Mouse (Mus musculus) heart, embryonic 14.5 days (tissue): Measurements from ENCODE around the gene Stim2. TPM values are rescaled to one million over a fixed set of nuclear protein-coding genes. Genes with fewer than 3 reads are reported as not detected.

ENCODE experiments used
- polyA plus RNA-seq: library from polyadenylated mRNA; unstranded; fragments of >200 nt; fragmentation: Nextera tagmentation; extraction: Ambion mirVana; gene quantifications from 2 replicates; pipeline ENCODE4 v1.2.1, GENCODE M21; 2014

Gene Stim2
- polyA plus RNA-seq, 1 experiment from 2014 or later = 18.1 TPM

Other genes starting within 250 kb of the Stim2 start
- 29.4 and 36.2 TPM in 2 replicates for gene Tbc1d19, start 188.9 kb upstream of the Stim2 start, polyA plus RNA-seq